Mouse (Mus musculus): ENCODE data around the gene Adamtsl5.
A peak's percentile ranks its signal among the peaks of the same experiment; 100 is the strongest.

Adamtsl5 gene

GRCm38 (mm10) chr10:80294311-80294710 is 53.9 kb downstream of the Adamtsl5 start:
- DNase-seq (ENCODE audit: low spot score): no peak

DNA sequence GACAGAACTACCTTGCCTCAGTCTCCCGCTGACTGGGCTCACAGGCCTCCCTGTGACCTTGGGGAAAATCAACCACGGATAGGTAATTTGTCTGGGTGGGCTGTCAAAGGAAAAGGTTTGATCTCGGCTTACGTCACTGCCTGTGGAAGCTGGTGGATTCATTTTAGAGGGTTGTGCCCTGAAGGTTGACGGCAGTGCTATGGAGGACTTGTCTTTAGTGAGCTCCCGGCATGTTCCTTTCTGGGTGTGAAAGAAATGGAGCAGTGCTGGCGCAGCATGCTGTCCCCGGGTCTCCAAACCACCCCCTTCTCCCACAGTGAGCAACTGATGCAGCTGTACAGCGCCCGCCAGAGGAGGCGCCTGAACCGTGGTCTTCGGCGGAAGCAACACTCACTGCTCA is 54.9 kb downstream of the Adamtsl5 start:
- DNase-seq (ENCODE audit: low spot score): no peak

GRCm38 (mm10) chr10:80292251-80293146 is 55.7 kb downstream of the Adamtsl5 start, which contains the start of gene Rps15:
TSS of gene Rps15 (plus strand) at chr10:80292453.
- DNase-seq (ENCODE audit: low spot score): peak; percentile 98

Measured in embryo, embryonic 10 days (tissue).